Mouse (Mus musculus): Measurements from ENCODE around the gene Utp14b. TPM values are rescaled to one million over a fixed set of nuclear protein-coding genes. Genes with fewer than 3 reads are reported as not detected.

Gene Utp14b
- total RNA-seq, 2 experiments from 2014 or later, result 19.5 to 21.3 TPM

- DNase-seq (ENCODE audit: extremely low spot score in 1 of 2, low spot score in 1 of 2), result no peak
Observed at GRCm38 (mm10) chr1:78684128-78684527, 26.3 kb downstream of the Utp14b start.

DNA sequence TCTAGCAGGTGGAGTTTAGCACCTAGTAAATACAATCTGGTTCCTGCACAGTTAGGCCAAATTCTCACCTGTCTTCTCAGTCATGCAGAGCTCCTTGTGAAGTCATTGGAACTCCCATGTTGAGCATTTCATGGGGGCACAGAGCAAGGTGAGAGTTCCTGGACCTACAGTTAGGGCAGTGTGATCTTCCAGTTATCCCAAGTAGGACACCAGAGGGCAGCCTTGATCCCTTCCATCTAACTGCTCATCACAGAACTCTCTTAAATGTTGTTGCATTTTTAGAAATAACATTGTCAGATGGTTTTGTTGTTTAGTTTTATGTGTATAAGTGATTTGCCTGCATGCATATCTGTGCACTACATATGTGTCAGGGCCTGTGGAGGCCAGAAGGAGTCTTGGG is 29.0 kb downstream of the Utp14b start:
- peak in 1 of 2 experiments; percentile 32 for DNase-seq (ENCODE audit: extremely low spot score in 1 of 2, low spot score in 1 of 2)

- DNase-seq (ENCODE audit: extremely low spot score in 1 of 2, low spot score in 1 of 2), result no peak
Observed at GRCm38 (mm10) chr1:78688149-78688548, 30.3 kb downstream of the Utp14b start.

DNA sequence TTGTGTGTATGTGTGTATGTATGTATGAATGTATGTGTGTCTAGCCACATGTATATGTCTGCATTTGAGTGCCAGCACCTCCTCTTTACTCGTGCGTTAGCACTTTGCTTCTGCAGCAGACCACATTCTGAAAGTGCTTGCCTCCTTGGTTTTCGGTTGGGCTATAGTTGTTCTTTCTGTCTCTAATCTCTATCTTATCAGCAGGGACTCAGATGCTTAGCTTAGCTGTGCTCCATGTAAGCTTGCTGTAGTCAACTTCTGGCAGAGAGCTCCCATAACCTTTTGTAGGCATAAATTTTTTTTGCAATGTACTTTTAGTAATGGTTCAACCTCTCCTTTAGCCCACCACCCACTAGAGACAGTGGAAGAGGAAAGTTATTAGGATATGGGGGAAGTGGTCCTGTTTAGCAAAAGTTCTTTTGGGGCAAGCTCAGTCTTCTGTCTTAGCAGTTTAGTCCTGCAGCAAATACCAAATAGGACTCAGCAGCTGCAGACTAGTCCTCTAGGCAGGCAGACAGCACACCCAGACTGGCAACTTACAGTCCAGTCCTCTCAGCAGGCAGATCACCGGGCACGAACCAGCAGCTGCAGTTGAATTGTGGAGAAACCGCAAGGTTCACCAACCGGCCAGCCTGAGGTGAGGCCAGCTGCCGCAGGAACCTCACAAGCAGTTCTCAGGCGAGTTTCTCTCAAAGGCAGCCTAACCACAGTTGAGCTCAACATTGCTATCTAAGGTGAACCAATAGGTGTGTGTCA is 36.8 kb downstream of the Utp14b start:
- no peak for DNase-seq (ENCODE audit: extremely low spot score in 1 of 2, low spot score in 1 of 2)

- no peak for DNase-seq (ENCODE audit: extremely low spot score in 1 of 2, low spot score in 1 of 2)
Observed at GRCm38 (mm10) chr1:78696305-78696704, 38.5 kb downstream of the Utp14b start.

DNA sequence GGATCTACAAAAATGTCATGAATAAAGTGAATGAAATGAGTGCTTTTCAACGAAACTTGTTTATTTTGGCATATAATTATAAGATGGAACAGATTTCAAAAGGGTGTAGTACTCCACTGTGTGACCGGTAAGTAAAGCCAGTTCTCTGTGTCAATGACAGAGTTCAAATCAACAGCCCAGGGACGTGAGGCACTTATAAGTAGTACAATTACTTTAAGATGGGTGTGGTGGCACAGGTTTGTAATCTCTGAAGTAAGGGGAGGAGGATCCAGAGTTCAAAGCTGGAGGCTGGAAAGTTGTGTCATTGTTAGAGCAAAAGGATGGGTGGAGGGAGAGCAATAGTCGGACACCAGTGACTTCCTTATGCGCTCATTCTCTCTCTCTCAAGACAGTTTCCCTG is 39.1 kb downstream of the Utp14b start:
- DNase-seq (ENCODE audit: extremely low spot score in 1 of 2, low spot score in 1 of 2), result no peak

GRCm38 (mm10) chr1:78698138-78698537 is 40.3 kb downstream of the Utp14b start:
- DNase-seq (ENCODE audit: extremely low spot score in 1 of 2, low spot score in 1 of 2), result no peak

GRCm38 (mm10) chr1:78701740-78702139 is 43.9 kb downstream of the Utp14b start:
- DNase-seq (ENCODE audit: extremely low spot score in 1 of 2, low spot score in 1 of 2), result no peak

- DNase-seq (ENCODE audit: extremely low spot score in 1 of 2, low spot score in 1 of 2), result no peak
Observed at GRCm38 (mm10) chr1:78702282-78702963, 44.6 kb downstream of the Utp14b start.

- DNase-seq (ENCODE audit: extremely low spot score in 1 of 2, low spot score in 1 of 2), result no peak
Observed at GRCm38 (mm10) chr1:78702964-78703285, 45.1 kb downstream of the Utp14b start.

DNA sequence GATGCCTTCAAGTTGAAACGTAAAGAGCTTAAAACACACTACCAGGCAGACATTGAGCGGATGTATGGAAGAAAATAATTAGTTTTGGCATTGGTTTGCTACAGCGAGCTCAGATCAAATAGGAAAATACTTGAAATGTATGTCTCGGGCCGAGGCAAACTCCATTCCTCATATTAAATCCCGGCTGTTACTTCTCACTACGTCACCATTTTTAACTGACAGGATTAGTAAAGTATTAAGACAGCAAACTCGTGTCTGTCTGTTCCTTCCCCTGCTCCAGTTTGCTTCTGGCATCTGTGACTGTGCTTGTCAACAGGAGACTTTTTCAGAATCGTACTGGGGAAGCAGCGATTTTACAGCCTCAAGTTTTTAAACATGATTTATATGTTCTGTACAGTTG is 48.5 kb downstream of the Utp14b start:
- no peak for DNase-seq (ENCODE audit: extremely low spot score in 1 of 2, low spot score in 1 of 2)

- peak in 1 of 2 experiments; percentile 53 for DNase-seq (ENCODE audit: extremely low spot score in 1 of 2, low spot score in 1 of 2)
Observed at GRCm38 (mm10) chr1:78707280-78707679, 49.4 kb downstream of the Utp14b start.

GRCm38 (mm10) chr1:78710026-78710425 is 52.2 kb downstream of the Utp14b start:
- DNase-seq (ENCODE audit: extremely low spot score in 1 of 2, low spot score in 1 of 2), result no peak

DNA sequence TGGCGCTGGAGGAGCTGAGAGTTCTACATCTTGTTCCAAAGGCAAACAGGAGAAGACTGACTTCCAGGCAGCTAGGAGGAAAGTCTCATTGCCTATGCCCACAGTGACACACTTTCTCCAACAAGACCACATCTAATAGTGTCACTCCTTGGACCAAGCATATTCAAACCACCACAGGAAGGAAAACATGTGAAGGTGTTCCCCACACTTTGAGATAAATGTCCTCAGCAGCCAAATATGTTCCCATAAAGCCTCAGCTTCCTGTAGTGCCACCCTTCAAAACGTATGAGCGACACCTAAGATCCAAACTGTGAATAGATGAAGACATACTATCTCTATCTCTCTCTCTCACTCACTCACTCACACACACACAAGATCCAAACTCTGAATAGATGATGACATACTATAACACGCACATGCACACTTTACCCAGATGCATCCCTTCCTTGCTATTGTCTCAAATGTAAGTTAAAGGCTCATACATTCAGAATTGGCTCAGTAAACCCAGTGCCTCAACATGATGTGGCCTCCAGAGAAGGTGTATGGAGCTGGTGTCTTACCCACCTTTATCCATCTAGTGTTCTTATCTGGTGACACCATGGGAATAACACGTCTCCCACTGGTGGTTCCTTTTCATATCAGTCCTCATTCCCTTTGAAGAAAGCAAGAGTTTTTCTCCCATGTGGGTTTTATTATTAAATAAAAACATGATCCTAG is 52.9 kb downstream of the Utp14b start:
- no peak for DNase-seq (ENCODE audit: extremely low spot score in 1 of 2, low spot score in 1 of 2)

Other genes with a start within 250 kb of the Utp14b start
- gene Farsb, start 169.1 kb upstream of the Utp14b start, total RNA-seq (2021), result 10 to 100 TPM; 65.8 to 71.0 TPM
- under 1 TPM; 0.66 to 0.80 TPM for gene Mogat1, start 147.0 kb upstream of the Utp14b start, total RNA-seq (2021)
- under 1 TPM; 0.26 to 0.27 TPM for gene BC035947, start 145.9 kb upstream of the Utp14b start, total RNA-seq (2021)
- gene Acsl3, start 213 bp upstream of the Utp14b start, total RNA-seq (2021), result 100 to 1,000 TPM; 166 to 194 TPM
- under 1 TPM; 0.62 to 0.73 TPM for gene Kcne4, start 158.7 kb downstream of the Utp14b start, total RNA-seq (2021)

Data from layer of hippocampus, postnatal 25 days (tissue).